Mouse (Mus musculus): ENCODE results near the gene Begain.

Gene Begain

GRCm38 (mm10) chr12:109053020-109053806 lies 14.8 kb downstream of the Begain start:
- DNase-seq (ENCODE audit: low spot score): no peak

DNA sequence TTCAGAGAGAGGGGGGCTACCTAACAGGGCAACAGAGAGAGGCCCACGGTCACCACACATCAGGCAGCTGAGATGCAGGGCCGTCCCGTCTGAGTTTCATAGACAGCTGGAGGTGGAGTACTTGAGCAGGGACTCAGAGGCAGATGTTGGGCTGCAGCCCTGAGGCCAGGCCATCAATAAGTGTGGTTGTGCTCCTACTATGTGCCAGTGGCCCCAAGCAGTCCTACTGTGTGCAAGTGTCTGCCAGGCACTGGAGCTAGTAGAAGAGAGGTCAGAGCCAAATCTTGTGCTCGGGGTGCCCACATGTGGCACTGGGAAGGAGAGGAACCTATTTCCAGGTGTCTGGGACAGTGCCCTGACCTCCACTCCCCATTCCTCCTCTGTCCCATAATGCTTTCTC lies 18.1 kb downstream of the Begain start:
- DNase-seq (ENCODE audit: low spot score): no peak

- no peak for DNase-seq (ENCODE audit: low spot score)
Observed at GRCm38 (mm10) chr12:109045581-109045980, 22.4 kb downstream of the Begain start.

DNA sequence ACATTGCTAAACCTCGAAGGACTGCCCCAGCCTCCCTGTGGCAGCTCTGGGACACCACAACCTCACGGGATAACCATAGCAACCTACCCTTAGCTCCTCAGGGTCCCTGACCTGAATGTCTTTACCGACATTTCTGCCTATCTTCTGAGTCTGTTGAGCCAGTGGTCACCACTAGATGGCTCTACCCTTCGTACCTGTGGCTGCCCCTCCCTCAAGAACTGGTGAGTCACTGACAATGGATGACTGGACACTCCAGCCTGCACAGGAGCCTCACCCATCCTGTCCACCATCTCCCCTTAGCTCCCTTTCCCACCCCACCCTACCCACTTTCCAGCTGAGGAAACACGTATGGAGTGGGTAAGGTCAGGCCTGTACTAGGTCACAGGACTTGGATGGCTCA lies 23.5 kb downstream of the Begain start:
- peak; percentile 30 for DNase-seq (ENCODE audit: low spot score)

GRCm38 (mm10) chr12:109039311-109039710 lies 28.7 kb downstream of the Begain start:
- DNase-seq (ENCODE audit: low spot score): no peak

DNA sequence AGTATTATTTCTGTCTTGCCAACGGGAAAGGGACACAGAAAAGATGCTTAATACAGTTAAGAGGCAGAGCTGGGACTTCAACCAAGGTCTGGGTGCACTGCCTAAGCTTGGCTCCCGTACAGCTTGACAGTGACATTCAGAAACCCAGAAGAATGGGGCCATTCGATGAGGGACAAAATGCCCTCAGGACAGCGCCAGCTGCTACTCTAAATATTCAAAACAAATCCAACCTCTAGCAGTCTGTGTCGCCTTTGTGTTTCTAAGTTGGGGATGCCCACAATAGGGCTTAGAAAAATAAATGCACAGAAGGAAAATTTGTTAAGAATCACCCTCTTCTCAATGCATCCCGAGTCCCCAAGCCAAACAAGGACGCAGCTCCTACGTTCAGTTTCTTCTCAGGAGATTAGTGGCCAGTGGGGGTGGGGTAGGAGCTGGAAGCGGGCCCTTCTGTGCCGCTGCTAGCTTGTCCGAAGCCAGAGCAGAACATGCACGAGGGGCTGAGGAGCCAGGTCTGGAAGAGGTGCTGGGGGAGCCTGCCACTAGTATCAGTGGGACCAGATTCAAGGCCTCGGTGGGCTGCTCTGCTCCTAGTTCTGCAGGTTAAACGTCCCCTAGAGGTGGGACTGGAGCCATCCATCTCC lies 29.7 kb downstream of the Begain start:
- no peak for DNase-seq (ENCODE audit: low spot score)

DNA sequence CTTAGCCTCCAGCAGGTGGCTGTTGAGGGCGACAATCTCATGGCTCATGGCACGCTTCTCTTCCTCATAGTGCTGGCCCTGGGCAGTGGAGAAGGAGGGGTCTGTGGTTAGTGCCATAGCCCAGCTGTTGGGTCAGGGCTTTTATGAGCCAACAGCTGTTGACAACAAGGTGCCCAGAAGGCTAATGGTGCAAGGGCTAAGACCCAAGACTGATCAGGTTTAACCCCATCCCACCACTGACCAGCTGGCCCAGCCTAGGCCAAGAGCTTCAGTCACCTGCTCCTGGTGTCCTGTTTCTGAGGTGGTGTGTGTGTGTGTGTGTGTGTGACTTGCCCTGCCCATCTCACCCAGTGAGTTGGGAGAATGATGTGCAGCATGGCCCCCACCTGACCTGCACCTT lies 31.0 kb downstream of the Begain start:
- DNase-seq (ENCODE audit: low spot score): no peak

DNA sequence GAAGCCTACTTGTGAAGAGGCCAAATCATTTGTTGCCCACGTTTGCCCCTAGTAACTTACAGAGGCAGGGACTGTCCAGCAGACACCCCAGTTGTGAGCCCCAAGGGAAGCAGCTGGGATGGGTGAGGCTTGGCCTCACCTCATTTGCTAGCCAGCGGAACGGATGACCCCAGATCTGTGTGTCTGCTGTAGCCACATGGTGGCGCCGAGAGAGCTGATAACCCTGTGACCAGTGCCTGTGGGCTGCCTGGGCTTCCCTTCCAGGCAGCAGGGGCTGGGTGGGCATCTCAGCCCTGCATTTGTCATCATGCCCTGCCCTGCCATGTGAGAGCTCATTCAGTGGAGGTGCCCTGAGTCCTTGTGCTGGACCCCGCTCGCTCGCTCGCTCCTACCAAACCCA lies 44.2 kb downstream of the Begain start:
- no peak for DNase-seq (ENCODE audit: low spot score)

DNA sequence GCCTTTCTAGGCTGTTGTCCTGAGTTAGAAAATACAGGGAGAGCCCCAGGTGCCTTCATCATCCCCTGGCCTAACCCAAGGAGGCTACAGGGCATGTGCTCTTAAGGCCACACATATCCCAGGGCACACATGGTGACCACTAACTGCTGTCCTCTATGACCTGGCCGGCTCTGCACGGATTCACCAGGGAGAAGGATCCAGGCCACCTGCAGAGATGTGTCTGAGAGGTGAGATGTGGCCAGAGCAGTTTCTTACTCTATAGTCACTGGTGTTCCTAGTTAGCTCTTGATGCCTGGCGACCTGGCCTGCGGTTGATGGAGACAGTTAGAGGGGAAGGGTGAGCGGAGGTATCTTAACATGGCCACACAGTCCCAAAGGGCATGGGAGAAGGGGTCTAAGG lies 45.1 kb downstream of the Begain start:
- no peak for DNase-seq (ENCODE audit: low spot score)

- no peak for DNase-seq (ENCODE audit: low spot score)
Observed at GRCm38 (mm10) chr12:109022181-109022691, 45.8 kb downstream of the Begain start.

DNA sequence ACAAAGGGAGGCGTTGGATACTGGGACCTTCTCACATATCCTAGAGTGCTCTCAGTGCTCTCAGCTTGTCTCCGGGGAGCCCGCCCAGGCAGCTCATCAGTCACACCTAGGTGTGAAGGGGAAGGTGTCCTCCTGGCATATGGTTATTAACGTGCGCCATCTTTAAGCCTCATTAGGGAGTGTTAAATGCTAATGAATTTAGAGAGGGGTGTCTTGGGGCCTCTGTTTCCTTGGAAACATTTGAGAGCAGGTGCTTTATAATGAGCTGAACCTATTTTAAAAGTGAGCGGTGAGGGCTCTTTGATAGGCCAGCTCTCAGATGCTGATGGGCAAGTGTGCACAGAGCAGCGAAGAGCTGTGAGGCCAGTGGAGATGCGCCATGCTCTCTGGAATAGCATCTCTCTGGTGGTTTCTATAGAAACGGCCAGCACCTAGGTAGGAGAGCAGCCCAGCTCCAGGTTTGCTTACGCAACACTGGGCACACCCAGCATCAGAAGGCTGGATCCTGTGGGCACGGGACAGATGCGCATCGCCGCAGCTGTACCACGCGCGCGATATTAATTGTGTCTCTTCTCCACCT lies 57.9 kb downstream of the Begain start:
- DNase-seq (ENCODE audit: low spot score): no peak

DNA sequence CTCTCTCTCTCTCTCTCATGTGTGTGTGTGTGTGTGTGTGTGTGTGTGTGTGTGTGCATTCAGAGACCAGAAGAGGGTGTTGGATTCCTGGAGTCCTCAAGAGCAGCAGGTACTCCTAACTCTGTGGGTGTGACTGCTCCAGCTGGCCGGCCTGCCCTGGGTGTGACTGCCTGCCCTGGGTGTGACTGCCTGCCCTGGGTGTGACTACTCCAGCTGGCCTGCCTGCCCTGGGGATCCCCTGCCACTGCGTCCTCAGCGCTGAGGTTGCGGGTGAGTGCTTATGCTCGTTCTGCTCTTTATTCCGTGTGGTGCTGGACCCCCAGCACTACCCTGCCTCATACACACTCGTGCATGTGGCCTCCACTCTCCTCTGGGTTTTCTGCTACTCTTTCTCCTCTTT lies 65.0 kb downstream of the Begain start:
- no peak for DNase-seq (ENCODE audit: low spot score)

DNA sequence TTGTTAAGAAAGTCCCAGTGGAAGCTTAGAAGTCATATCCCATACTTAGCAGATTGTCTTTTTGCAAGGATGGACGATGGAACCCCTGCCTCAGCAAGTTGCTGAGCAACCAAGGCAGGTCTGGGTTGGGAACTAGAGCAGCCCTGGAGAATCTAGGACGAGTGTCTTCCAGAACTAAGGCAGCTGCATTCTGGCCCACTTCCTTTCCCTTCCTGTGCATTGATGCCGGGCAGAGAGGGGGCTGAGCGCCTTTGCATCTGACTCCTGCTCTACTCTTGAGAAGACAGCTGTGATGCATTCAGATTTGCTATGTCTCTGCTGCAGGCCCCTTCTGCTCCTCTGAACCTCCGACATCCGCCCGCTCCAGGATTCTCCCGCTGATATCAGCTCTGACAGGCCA lies 70.8 kb downstream of the Begain start:
- no peak for DNase-seq (ENCODE audit: low spot score)

GRCm38 (mm10) chr12:108995976-108996636 lies 71.9 kb downstream of the Begain start:
- no peak for DNase-seq (ENCODE audit: low spot score)

GRCm38 (mm10) chr12:108994436-108995031 lies 73.5 kb downstream of the Begain start:
- DNase-seq (ENCODE audit: low spot score): no peak

DNA sequence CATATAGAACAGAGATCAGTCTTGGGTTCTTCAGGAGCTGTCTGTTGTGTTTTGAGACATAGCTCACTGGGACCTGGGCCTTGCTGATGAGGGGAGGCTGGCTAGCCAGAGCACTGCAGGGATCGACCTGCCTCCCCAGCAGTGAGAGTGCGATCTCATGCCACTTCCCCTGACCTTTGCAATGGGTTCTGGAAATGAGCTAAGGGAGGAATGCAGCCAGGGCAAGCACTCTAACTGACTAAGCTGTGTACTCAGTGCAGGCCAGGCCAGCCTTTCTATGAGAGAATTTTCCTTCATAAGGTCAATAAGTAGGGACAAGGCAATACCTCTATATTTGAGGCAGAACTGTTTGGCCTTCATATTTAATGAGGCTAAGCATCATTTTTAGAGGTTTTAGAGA lies 75.0 kb downstream of the Begain start:
- DNase-seq (ENCODE audit: low spot score): no peak

DNA sequence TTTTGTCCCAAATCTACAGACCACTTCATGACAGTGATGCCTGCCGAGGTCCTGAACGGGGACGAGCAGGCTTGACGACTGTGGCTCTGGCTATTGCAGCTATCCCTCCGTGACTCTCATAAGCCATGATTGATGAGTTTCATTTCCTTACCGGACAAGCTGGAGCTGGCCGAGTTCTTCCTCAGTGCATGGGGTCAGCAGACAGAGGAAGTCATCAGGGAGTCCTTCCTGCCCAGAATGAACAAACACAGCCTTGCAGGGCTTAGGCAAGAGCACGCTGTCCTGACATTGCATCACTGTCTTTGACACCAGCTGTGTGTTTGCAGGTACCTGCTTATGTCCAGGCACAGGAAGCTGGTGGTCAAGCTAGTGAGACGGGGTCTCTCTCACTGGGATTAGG lies 77.6 kb downstream of the Begain start:
- no peak for DNase-seq (ENCODE audit: low spot score)

DNA sequence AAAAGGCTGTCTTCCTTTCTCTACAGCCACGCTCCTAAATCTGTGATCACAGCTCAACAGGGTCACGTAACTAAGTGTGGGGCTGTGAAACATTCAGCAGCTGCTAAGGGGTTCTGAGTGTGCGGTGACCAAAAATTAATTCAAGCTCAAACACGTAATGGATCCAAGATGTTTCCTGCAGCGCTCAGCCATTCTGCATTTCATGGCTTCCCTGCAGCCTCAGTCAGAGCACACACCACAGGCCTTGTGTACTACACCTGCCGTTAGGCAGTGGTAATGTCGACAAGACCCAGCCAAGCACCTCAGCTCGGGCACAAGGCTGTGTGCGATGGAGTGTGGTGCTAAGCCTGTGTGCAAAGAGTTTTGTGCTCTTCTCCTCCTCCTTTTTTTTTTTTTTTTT lies 80.6 kb downstream of the Begain start:
- no peak for DNase-seq (ENCODE audit: low spot score)

DNA sequence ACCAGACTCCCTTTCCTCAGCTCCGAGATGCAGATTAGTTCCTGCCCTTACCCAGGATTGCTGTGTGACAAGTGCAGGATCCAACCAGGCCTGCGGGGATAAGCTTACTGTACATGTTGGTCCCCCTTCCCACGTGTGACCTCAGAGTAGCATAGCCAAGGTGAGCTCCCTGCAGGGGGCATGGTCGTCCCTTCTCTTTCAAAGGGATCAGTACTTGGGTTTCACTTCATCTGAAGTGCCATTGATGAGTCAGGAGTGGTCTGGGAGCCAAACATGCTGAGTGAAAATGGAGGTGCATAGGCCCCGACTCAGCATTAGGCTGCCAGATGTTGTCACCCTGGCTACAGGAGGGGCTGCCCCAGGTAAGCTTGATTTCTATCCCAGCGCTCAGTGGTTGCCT lies 83.0 kb downstream of the Begain start:
- no peak for DNase-seq (ENCODE audit: low spot score)

- peak; percentile 73 for DNase-seq (ENCODE audit: low spot score)
Observed at GRCm38 (mm10) chr12:108984471-108984870, 83.5 kb downstream of the Begain start.

DNA sequence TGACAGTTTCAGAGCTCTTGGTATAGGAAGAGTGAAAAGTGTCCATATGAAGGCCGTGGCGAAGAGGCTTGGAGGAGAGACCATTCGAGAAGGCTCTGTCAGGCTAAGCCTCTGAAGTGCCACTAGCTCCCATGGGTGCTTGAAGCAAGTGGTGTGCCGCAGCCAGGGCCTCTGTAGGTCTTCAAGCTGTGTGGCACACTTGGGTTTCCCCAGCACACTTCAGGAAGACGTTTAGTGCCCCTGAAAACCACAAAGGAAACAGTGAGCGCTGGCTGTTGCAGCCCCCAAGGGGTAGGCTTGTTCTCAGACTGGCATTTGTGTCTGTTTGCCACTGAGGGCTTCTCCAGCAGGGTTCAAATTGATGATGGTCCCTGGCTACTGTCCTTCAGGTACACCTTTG lies 84.5 kb downstream of the Begain start:
- no peak for DNase-seq (ENCODE audit: low spot score)

GRCm38 (mm10) chr12:108982684-108982960 lies 85.4 kb downstream of the Begain start:
- no peak for DNase-seq (ENCODE audit: low spot score)
